Mouse (Mus musculus): ENCODE measurements at regions not wholly inside any gene's neighbourhood (a gene's known extent, or its start where the extent isn't known, plus 50 kb on each side); places are given as distances from the start of the nearest gene placed in this dataset.

DNA sequence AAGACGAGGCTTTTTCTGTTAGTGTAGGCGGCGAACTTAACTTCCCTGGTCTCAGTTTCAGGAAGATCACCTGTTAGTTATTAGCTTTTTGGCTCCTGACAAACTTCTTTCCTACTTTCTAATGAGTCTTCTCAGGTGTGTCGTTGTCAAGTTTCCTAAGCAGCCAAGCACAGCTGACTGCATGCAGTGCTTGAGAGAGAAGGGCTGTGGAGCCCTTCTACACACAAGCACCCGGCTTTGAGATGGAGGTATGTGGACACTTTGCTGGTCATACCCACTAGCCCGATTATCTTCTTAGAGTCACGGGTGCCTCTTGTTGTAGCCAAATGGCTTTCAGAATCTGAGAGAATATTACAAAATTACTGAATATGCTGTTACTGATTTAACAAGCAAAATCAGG is 76.0 kb downstream of the Btg1 start:
- TF ChIP-seq CTCF (IDR thresholded peaks at IDR 0.05; ENCODE audit: control insufficient read depth, insufficient read depth, low read length) (no peak), POLR2A (IDR thresholded peaks at IDR 0.05; ENCODE audit: borderline replicate concordance, control insufficient read depth, low read depth, low read length) (no peak)

Data from bone marrow, adult 2 months (tissue).